ENCODE assay signal across 13 mouse cellular contexts in the genomic region with DNA sequence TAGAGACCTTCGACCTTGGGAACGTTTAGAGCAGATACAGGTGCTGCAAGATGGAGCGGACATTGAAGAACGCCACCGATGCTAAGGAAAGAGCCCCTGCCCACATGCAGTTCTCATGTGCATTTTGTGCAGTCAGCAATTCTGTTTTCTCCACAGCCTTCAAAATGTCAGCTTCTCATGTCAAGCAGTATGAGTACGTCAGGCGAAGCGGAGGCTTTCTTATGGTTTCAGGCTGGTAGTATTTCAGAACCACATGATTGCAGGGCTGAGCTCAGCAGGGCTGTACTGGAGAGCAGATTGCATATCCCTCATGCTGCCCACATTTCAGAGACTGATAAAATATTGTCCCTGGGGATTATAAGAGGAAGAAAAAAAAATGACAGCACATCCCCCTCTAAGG. TPM values are rescaled to one million over a fixed set of nuclear protein-coding genes. Genes with fewer than 3 reads are reported as not detected.
DNase-seq lines count a peak whose midpoint lies in the region; ATAC-seq and TF ChIP-seq lines count a peak whose summit lies in the region.
"Had no signal": no experiment of that assay in that cellular context is flagged by ENCODE, and none has a peak within 500 bp of the region (broad histone marks: within the 10 kb centered on the region; RNA-seq: fewer than 3 reads in every experiment).

No protein-coding gene starts in this region.

- H3K27ac ChIP-seq in midbrain, embryonic 14.5 days (replicated peaks; ENCODE audit: low read depth, low read length), result peak overlapping the region; percentile 37; the same call in 1 of the 2 replicates
- H3K27ac ChIP-seq in midbrain, embryonic 11.5 days (ENCODE audit: low read depth, low read length), result no peak overlapping the region
- H3K27ac ChIP-seq in midbrain, embryonic 16.5 days (ENCODE audit: low read length), result no peak overlapping the region; the same call in 1 of the 2 replicates
- H3K27ac ChIP-seq: liver, embryonic 15.5 days had no signal

- H3K36me3 ChIP-seq in midbrain, embryonic 14.5 days (ENCODE audit: control insufficient read depth, insufficient read depth, low read length), result no peaks in the 10 kb centered on the region
- H3K36me3 ChIP-seq in midbrain, embryonic 11.5 days (ENCODE audit: control insufficient read depth, insufficient read depth, low read length), result no peaks in the 10 kb centered on the region
- H3K36me3 ChIP-seq in midbrain, embryonic 16.5 days (ENCODE audit: control insufficient read depth, insufficient read depth, low read length), result no peaks in the 10 kb centered on the region
- H3K36me3 ChIP-seq: liver, embryonic 15.5 days had no signal

- DNase-seq in midbrain, embryonic 14.5 days, result peak; percentile 32
- no peak for DNase-seq in midbrain, embryonic 11.5 days (ENCODE audit: low spot score, missing footprints)
- peak; percentile 56 for DNase-seq in brain, embryonic 14.5 days (ENCODE audit: low read depth)
- peak; percentile 37 for DNase-seq in forelimb bud, embryonic 11.5 days (ENCODE audit: low read depth, low spot score)
- no peak for DNase-seq in left cerebral cortex, postnatal 14 days (ENCODE audit: low spot score in 2 of 2)
- no peak for DNase-seq in urinary bladder, postnatal 10 days (ENCODE audit: low spot score)
- no peak for DNase-seq in ovary, postnatal 14 days (ENCODE audit: low spot score)
- DNase-seq: adrenal gland, postnatal 10 days; cerebellum, adult 9-10 months; kidney, adult 18-20 months; layer of hippocampus, adult 9-11 months had no signal

- H3K4me3 ChIP-seq in midbrain, embryonic 14.5 days (replicated peaks; ENCODE audit: low read depth, low read length), result no peak overlapping the region
- H3K4me3 ChIP-seq in midbrain, embryonic 11.5 days (ENCODE audit: low read depth, low read length), result no peak overlapping the region
- H3K4me3 ChIP-seq in midbrain, embryonic 16.5 days (ENCODE audit: low read depth, low read length), result no peak overlapping the region
- H3K4me3 ChIP-seq: liver, embryonic 15.5 days had no signal

- ATAC-seq in midbrain, embryonic 14.5 days (ENCODE audit: low FRiP score, low TSS enrichment), result no peak
- ATAC-seq in midbrain, embryonic 11.5 days (ENCODE audit: low FRiP score), result no peak
- peak; percentile 59; the same call in 1 of the 2 replicates for ATAC-seq in midbrain, embryonic 16.5 days

- no peaks in the 10 kb centered on the region for H3K27me3 ChIP-seq in midbrain, embryonic 14.5 days (ENCODE audit: control insufficient read depth, insufficient read depth, low read length)
- no peaks in the 10 kb centered on the region for H3K27me3 ChIP-seq in midbrain, embryonic 11.5 days (ENCODE audit: control insufficient read depth, insufficient read depth, low read length)
- no peaks in the 10 kb centered on the region for H3K27me3 ChIP-seq in midbrain, embryonic 16.5 days (ENCODE audit: control insufficient read depth, insufficient read depth, low read depth, low read length)
- H3K27me3 ChIP-seq: liver, embryonic 15.5 days had no signal

- intact Hi-C loops in left cerebral cortex, postnatal 14 days (cut with DNase I), result no loop called here

- peaks cover 6% of the 10 kb centered on the region; the same call in 1 of the 2 replicates for H3K4me1 ChIP-seq in midbrain, embryonic 14.5 days (ENCODE audit: control insufficient read depth, insufficient read depth, low read length)
- peaks cover 4% of the 10 kb centered on the region; the same call in 1 of the 2 replicates for H3K4me1 ChIP-seq in midbrain, embryonic 11.5 days (ENCODE audit: control insufficient read depth, insufficient read depth, low read length)
- peaks cover 14% of the 10 kb centered on the region for H3K4me1 ChIP-seq in midbrain, embryonic 16.5 days (ENCODE audit: control insufficient read depth, insufficient read depth, low read length)

- H3K9me3 ChIP-seq in midbrain, embryonic 14.5 days (ENCODE audit: control insufficient read depth, low read length), result no peaks in the 10 kb centered on the region
- H3K9me3 ChIP-seq in midbrain, embryonic 11.5 days (ENCODE audit: control insufficient read depth, low read length), result no peaks in the 10 kb centered on the region
- no peaks in the 10 kb centered on the region for H3K9me3 ChIP-seq in midbrain, embryonic 16.5 days (replicated peaks; ENCODE audit: control insufficient read depth, low read length, poor library complexity, severe bottlenecking)
- H3K9me3 ChIP-seq: liver, embryonic 15.5 days had no signal

- no peak overlapping the region for H3K9ac ChIP-seq in midbrain, embryonic 14.5 days (replicated peaks; ENCODE audit: low read length)
- H3K9ac ChIP-seq in midbrain, embryonic 11.5 days (ENCODE audit: low read length), result no peak overlapping the region
- no peak overlapping the region for H3K9ac ChIP-seq in midbrain, embryonic 16.5 days (ENCODE audit: low read depth, low read length)
- H3K9ac ChIP-seq: liver, embryonic 15.5 days had no signal

- no peak for TF ChIP-seq CTCF in brain, embryonic 14.5 days (IDR thresholded peaks at IDR 0.05; ENCODE audit: borderline replicate concordance, extremely low read depth, insufficient read depth, insufficient read length)

- no peak for TF ChIP-seq POLR2A in brain, embryonic 14.5 days (IDR thresholded peaks at IDR 0.05; ENCODE audit: borderline replicate concordance, extremely low read depth, insufficient read depth, insufficient read length, poor library complexity, severe bottlenecking)

- H3K4me2 ChIP-seq in midbrain, embryonic 14.5 days (ENCODE audit: low read length), result no peak overlapping the region
- no peak overlapping the region for H3K4me2 ChIP-seq in midbrain, embryonic 11.5 days
- H3K4me2 ChIP-seq in midbrain, embryonic 16.5 days (ENCODE audit: low read length), result no peak overlapping the region
- H3K4me2 ChIP-seq: liver, embryonic 15.5 days had no signal

- WGBS in midbrain, embryonic 14.5 days, result 81% methylated on average over 8 of the region's 8 CpGs
- 87% methylated on average over 8 of the region's 8 CpGs for WGBS in midbrain, embryonic 11.5 days
- 75% methylated on average over 8 of the region's 8 CpGs for WGBS in midbrain, embryonic 16.5 days

RNA-seq across cellular contexts. Expression of a gene that starts 19.9 kb away (rescaled TPM):
- 37.0 and 39.1 TPM in 2 replicates for polyA plus RNA-seq in midbrain, embryonic 14.5 days (2014; fragmentation: Nextera tagmentation; extraction: Ambion mirVana)
- polyA plus RNA-seq in midbrain, embryonic 11.5 days (2014; fragmentation: Nextera tagmentation; extraction: Ambion mirVana), result 10.1 and 14.0 TPM in 2 replicates
- 51.3 and 55.5 TPM in 2 replicates for polyA plus RNA-seq in brain, embryonic 14.5 days (2012; rRNA removed)
- polyA plus RNA-seq in midbrain, embryonic 16.5 days (2015; fragmentation: Nextera tagmentation; extraction: Ambion mirVana), result 29.9 and 31.4 TPM in 2 replicates
- 10 to 100 TPM; 20.6 to 22.8 TPM for total RNA-seq in left cerebral cortex, postnatal 14 days (2021)

Comparison
In these comparisons a context has a peak if more than half of its experiments do, and no peak if none do; other contexts are left out.
1. DNase-seq: peak in midbrain, embryonic 14.5 days (single experiment), brain, embryonic 14.5 days (single experiment) and forelimb bud, embryonic 11.5 days (single experiment); none in midbrain, embryonic 11.5 days (single experiment), left cerebral cortex, postnatal 14 days (0 of 2), urinary bladder, postnatal 10 days (single experiment) and ovary, postnatal 14 days (single experiment).